Mouse (Mus musculus) hindbrain, embryonic 10.5 days (tissue): ENCODE measurements at regions not wholly inside any gene's neighbourhood (a gene's known extent, or its start where the extent isn't known, plus 50 kb on each side); places are given as distances from the start of the nearest gene placed in this dataset.

Experiments
- DNase-seq: peaks from one replicate; pipeline ENCODE4 v3.0.0-alpha.2; 2017; ENCODE audit warnings: low spot score
- H3K27ac ChIP-seq: fragments of 300-500 bp; sonication (generic); 2 replicates; pipeline ENCODE4 v1.5.1; 2016; ENCODE audit warnings: mild to moderate bottlenecking, moderate library complexity
- H3K27me3 ChIP-seq: fragments of 300-500 bp; sonication (generic); 2 replicates; pipeline ENCODE4 v1.6.1; 2016; ENCODE audit warnings: mild to moderate bottlenecking; ENCODE audit not compliant: poor library complexity, insufficient read depth, severe bottlenecking
- H3K36me3 ChIP-seq: fragments of 300-500 bp; sonication (generic); 2 replicates; pipeline ENCODE4 v1.6.1; 2016; ENCODE audit warnings: mild to moderate bottlenecking, moderate library complexity
- H3K4me1 ChIP-seq: fragments of 300-500 bp; sonication (generic); replicated peaks from 2 replicates; pipeline ENCODE4 v1.6.1; 2016; ENCODE audit warnings: mild to moderate bottlenecking
- H3K4me3 ChIP-seq: fragments of 300-500 bp; sonication (generic); 2 replicates; pipeline ENCODE4 v1.5.1; 2016; ENCODE audit warnings: mild to moderate bottlenecking, moderate library complexity
- H3K9me3 ChIP-seq: fragments of 300-500 bp; sonication (generic); 2 replicates; pipeline ENCODE4 v1.6.1; 2016; ENCODE audit warnings: mild to moderate bottlenecking, moderate library complexity
- WGBS: fragments of 180-500 bp; shearing (Covaris S2); methylation state at CpG from one replicate; pipeline ENCODE4 v1.1.7; 2016; 5-methylcytosine and 5-hydroxymethylcytosine counted together

DNA sequence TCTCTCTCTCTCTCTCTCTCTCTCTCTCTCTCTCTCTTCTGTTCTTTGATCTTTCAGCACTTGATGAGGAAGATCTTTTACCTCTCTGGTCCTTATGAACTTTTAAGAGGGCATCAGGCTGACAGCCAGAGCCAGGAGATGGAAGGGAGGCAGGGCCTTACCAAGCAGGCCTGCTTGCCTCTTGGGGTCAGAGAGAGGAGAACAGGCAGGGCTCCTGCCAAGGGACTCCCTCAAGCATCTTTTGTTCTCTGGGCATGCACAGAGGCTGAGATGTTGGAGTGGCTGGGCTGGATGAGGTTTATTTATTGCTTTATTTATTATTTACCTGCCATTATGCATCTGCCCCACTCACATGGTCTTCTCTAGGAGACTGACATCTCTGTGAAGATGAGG, 278.5 kb downstream of the Psat1 start:
- no peak for DNase-seq
- Histone ChIP-seq H3K27ac (peak overlapping the region; percentile 80), H3K27me3 (peaks cover 5% of the 10 kb centered on the region; the same call in 1 of the 2 replicates), H3K9me3 (no peaks in the 10 kb centered on the region), H3K4me3 (no peak overlapping the region), H3K36me3 (no peaks in the 10 kb centered on the region), H3K4me1 (peaks cover 23% of the 10 kb centered on the region)

DNA sequence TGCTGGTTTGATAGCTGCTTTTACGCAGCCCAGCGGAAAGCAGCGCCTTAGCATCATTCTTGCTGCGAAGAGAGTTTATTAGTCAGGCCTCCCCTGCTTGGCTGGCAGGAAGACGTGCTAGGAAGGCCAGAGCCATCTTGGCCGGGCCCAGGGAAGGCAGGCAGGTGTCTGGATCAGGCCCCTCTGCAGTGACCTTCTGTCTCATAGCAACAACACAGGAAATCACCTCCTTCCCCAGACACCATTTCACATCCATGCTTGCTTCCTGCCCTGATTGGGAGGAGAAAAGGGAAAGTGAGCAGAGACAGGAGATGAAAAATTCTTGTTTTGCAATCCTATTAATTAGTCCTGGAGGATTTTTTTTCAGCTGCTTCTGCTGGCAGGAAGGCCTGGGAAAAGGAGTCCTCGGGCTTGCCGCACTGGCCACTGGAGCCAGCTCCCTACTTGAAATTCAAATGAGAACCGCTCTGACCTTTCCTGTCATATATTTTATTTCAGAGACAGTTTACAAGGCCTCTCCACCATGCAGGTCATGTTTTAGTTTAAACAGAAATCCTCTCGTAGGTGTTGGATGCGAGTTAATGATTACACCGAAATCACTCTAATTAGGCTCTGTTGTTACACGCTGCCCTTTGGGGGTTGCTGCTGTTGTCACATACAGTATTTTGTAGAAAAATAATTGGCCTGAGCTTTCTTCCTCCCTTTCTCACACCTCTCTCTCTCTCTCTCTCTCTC, 279.1 kb downstream of the Psat1 start:
- 48% methylated on average over 13 of the region's 13 CpGs for whole genome bisulfite sequencing
- H3K4me1 ChIP-seq: peaks cover 23% of the 10 kb centered on the region
- no peaks in the 10 kb centered on the region for H3K36me3 ChIP-seq
- H3K27ac ChIP-seq: peak overlapping the region; percentile 80
- H3K27me3 ChIP-seq: peaks cover 5% of the 10 kb centered on the region; the same call in 1 of the 2 replicates
- no peak overlapping the region for H3K4me3 ChIP-seq
- H3K9me3 ChIP-seq: no peaks in the 10 kb centered on the region
- DNase-seq: peak; percentile 27

DNA sequence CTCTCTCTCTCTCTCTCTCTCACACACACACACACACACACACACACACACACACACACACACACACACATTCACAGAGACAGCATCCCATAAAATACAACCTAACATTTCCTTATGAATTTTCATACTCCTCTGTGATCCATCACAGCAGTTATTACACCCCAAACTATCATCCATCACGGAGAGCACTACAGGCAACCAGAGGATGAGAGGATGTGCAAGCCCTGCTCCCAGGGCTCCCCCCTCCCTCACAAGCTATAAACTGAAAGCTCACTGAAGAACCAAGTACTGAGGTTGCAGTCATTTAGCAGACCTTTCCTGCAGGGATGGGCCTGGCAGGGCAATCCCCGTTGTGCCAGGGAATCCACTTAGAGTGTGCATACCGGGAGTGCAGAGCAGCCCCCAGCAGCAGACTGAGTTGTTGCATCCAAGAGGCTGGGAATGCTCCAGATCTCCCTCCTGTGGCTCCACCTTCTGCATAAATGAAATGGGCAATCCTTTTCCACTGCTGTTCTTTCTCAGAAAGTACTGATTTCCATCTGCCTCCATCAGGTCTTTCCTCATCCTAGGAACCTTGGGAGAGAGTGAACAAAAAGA, 283.4 kb downstream of the Psat1 start:
- DNase-seq: no peak
- WGBS: 64% methylated on average over 3 of the region's 3 CpGs

DNA sequence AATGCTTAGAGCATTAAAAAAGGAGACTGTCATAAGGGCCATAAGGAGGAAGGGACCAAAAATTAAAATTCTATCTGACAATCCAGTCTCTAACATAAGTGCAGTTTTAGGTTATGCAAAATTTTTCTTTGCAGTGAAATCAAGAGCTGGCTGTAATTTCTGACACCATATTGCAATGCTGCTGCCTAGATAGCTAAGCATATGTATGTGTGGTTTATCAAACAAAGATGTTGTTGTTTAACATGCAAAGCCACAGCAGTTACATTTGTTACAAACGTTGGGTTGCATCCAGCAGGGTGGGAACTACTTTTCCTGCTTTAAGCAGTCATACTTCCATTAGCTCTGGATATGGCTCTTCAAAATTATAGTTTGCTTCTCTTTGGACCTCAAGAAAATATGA, 288.5 kb downstream of the Psat1 start:
- no peak overlapping the region for H3K27ac ChIP-seq
- no peaks in the 10 kb centered on the region; the same call in 1 of the 2 replicates for H3K4me1 ChIP-seq
- peaks cover 7% of the 10 kb centered on the region; the same call in 1 of the 2 replicates for H3K27me3 ChIP-seq
- 79% methylated on average over 1 of the region's 1 CpGs for WGBS
- no peak overlapping the region for H3K4me3 ChIP-seq
- no peaks in the 10 kb centered on the region for H3K9me3 ChIP-seq
- no peak for DNase-seq
- H3K36me3 ChIP-seq: no peaks in the 10 kb centered on the region

More for the DNA sequence above, 283.4 kb downstream of the Psat1 start:
- Histone ChIP-seq H3K9me3 (no peaks in the 10 kb centered on the region), H3K27ac (no peak overlapping the region), H3K4me1 (peaks cover 16% of the 10 kb centered on the region), H3K4me3 (no peak overlapping the region), H3K36me3 (no peaks in the 10 kb centered on the region), H3K27me3 (peaks cover 12% of the 10 kb centered on the region; the same call in 1 of the 2 replicates)

DNA sequence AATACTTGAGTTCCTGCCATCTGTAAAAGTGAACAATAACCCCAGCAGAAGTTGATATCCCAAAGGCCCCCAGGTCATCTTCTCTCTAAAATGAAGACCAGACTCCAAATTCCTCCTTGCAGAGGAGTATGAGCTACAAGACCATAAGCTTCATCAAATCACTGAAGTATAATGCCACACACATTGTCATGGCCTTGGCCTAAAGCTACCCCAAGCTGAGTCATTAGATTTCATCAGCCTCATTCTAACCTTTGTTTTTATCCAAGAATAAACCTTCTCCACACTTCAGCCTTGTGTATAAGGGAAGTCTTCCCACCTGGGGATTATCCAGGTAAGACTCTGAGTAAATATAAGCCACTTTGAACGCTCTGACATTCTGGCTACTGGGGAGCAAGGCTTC, 289.3 kb downstream of the Psat1 start:
- H3K4me1 ChIP-seq: no peaks in the 10 kb centered on the region; the same call in 1 of the 2 replicates
- H3K9me3 ChIP-seq: no peaks in the 10 kb centered on the region
- H3K27ac ChIP-seq: no peak overlapping the region
- DNase-seq: no peak
- H3K4me3 ChIP-seq: no peak overlapping the region
- peaks cover 7% of the 10 kb centered on the region; the same call in 1 of the 2 replicates for H3K27me3 ChIP-seq
- 83% methylated on average over 1 of the region's 1 CpGs for WGBS
- H3K36me3 ChIP-seq: no peaks in the 10 kb centered on the region

DNA sequence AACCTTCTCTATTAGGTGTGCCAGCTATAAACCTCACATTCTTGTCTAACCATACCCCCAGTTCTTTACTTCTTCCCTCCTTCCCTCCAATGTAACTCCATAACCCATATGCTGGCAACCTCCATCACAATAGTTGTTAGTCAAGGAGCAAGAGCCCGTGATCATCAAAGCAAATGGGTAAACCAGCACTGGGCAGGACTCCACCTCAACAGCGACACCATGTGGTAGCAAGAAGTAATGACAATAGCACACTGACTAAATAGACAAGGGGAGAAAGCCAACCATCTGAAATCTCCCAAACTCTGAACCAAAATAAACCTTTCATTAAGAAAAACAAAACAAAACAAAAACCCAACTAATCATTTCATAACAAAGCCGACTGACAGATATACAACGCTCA, 297.8 kb downstream of the Psat1 start:
- Histone ChIP-seq H3K4me3 (no peak overlapping the region), H3K27me3 (no peaks in the 10 kb centered on the region), H3K4me1 (0 out of 2 replicates have a peak, but pooled peaks cover 5% of the 10 kb centered on the region), H3K36me3 (no peaks in the 10 kb centered on the region), H3K9me3 (no peaks in the 10 kb centered on the region), H3K27ac (no peak overlapping the region)
- 21% methylated on average over 4 of the region's 4 CpGs for WGBS
- DNase-seq: peak; percentile 43

DNA sequence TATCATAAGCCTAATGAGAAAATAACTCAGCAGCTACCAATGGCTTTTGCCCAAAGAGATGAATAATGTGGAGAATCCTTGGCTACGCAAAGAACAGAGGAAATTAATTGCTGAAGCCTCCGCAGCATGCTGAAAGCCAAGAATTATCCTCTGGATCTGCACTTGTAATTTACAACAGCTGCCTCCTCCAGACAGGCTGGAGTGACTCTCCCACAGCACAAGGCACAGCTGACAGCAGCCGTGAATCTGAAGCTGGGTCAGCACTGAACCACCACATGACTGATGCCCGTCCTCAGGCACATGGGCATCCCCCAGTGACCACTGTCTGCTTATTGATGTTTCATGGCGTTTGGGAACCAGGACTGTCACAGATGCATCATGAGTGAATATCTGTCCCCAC, 299.8 kb downstream of the Psat1 start:
- WGBS: 70% methylated on average over 5 of the region's 5 CpGs
- Histone ChIP-seq H3K27ac (no peak overlapping the region), H3K9me3 (no peaks in the 10 kb centered on the region), H3K4me1 (0 out of 2 replicates have a peak, but pooled peaks cover 5% of the 10 kb centered on the region), H3K27me3 (no peaks in the 10 kb centered on the region), H3K36me3 (no peaks in the 10 kb centered on the region), H3K4me3 (no peak overlapping the region)
- DNase-seq: no peak

DNA sequence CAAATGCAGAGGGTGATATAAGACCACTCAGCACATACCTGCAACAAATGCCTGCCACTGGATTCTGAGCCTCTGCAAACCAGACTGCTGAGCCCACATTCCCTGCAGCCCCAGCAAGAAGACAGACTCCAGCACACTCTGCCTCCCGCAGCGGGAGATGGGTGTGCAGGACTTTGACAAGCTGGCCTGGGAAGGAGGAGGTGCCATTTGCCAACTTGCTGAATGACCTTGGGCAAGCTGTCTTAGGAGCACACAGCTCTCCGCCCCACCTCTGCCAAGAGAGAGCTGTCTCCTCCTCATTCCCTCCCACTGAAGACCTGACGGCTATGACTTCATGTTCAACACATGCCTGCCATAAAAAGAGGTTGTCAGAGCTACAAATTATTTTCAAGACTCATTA, 302.4 kb downstream of the Psat1 start:
- Histone ChIP-seq H3K27me3 (no peaks in the 10 kb centered on the region), H3K9me3 (no peaks in the 10 kb centered on the region), H3K27ac (no peak overlapping the region), H3K4me3 (no peak overlapping the region), H3K36me3 (no peaks in the 10 kb centered on the region), H3K4me1 (0 out of 2 replicates have a peak, but pooled peaks cover 5% of the 10 kb centered on the region)
- DNase-seq: no peak
- 82% methylated on average over 4 of the region's 4 CpGs for WGBS

DNA sequence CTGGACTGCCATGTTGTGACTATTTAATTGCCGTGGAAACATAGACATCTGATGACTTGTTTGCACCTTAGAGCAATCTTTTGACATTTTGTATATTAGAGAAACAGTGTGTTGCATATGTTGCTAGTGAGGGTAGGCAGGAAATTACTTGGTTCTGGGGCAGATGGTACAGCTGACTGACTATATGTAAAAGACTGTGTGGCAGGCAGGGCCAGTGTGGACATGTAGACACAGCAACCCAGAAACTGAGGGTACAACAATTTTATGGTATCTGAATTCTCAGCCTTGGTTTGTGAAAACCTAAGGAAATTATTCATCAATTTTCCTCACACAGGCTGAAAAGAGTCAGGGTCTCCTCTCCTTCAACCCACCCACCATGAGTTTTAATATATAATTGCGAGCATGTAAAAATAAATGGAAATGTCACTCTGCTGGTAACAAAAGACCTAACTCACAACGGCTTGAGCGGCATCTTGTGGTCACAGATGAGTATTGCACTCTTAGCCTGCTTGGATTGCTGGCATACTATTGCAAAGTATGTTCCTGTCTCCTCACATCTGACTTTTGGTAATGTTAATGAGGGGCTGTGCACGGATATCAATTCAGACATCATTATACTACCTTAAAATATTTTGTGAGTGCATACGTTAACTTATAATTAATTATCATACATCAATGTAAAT, 329.8 kb downstream of the Psat1 start:
- WGBS: 19% methylated on average over 6 of the region's 6 CpGs
- H3K9me3 ChIP-seq: no peaks in the 10 kb centered on the region
- H3K36me3 ChIP-seq: no peaks in the 10 kb centered on the region
- H3K4me3 ChIP-seq: no peak overlapping the region
- DNase-seq: peak; percentile 57
- H3K27me3 ChIP-seq: peaks cover 27% of the 10 kb centered on the region
- peaks cover 20% of the 10 kb centered on the region for H3K4me1 ChIP-seq
- H3K27ac ChIP-seq: no peak overlapping the region

DNA sequence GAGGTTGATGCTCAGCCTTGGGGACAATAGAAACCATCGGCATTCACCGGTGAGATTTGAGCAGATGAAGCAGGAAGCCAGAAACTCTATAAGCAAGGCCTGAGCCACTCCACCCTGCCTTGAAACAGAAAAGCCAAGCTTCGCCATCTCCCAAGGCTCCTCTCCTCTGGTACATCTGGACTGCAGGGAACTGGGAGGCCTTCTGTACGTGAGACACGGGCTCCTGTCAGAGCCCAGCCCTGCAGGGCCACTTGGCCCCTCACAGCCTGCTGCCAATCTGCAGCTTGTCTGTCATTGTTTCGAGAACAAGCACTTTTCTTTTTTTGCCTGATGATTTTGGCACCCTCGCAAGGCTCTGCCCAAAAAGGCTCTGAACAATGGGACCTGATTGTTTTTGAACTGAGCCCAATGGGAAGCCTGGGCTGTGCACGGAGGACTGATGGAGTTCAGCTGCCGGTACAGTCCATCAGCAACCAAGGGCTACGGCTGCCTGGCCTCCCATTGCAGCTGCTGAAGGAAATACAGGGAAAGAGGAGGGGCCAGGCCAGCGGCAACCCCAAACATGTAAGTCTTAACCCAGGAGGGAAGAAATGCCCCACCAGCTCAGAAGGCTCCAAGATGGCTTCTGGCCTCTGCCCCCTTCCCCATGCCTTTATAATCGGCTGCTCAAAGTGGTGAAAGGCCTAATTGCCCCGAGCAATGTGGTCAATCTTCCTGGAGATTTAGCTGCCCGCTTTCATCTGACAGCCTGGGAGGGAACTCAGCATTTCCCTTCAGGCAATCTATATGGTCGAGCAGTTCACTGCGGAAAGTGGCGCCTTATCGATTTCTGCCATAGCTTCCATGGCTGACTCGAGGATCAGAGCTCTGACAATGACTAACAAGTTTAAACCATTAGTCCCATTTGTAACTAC, 332.2 kb downstream of the Psat1 start:
- DNase-seq: peak; percentile 65
- Histone ChIP-seq H3K27me3 (peaks cover 28% of the 10 kb centered on the region), H3K4me3 (peak overlapping the region; percentile 32), H3K4me1 (peaks cover 20% of the 10 kb centered on the region), H3K9me3 (no peaks in the 10 kb centered on the region), H3K36me3 (no peaks in the 10 kb centered on the region), H3K27ac (peak overlapping the region; percentile 69)
- 26% methylated on average over 19 of the region's 19 CpGs for WGBS

DNA sequence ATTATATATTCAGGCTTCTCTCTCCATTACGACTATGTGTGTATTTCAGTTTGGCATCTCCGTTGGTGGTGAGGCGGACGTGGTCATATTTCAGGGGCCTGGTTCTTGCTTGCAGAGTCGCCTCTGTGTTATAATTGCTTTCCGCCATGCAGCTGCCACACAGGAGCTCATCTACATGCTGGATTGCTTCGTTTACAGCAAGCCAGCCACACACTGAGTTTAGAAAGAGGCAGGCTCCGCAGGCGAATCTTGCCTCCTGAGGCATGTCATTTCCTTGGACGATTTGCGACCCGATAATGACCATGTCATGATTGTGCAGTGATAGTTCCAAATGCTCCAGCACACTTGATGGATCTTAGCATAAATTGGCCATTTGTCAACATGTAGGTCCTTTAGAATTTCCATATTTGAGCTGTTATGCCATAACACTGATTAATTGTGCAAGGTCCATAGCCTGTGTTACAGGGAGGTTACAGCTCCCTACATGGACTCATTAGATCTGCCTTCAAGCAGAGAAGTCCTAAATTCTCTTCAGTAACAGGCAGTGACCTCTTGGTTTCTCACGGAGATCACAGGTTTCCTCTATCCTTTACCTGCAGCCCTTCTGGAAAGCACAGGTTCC, 335.9 kb downstream of the Psat1 start:
- Histone ChIP-seq H3K27me3 (peaks cover 24% of the 10 kb centered on the region), H3K9me3 (no peaks in the 10 kb centered on the region), H3K4me3 (no peak overlapping the region), H3K27ac (no peak overlapping the region), H3K4me1 (peaks cover 20% of the 10 kb centered on the region), H3K36me3 (no peaks in the 10 kb centered on the region)
- WGBS: 71% methylated on average over 13 of the region's 13 CpGs
- no peak for DNase-seq

DNA sequence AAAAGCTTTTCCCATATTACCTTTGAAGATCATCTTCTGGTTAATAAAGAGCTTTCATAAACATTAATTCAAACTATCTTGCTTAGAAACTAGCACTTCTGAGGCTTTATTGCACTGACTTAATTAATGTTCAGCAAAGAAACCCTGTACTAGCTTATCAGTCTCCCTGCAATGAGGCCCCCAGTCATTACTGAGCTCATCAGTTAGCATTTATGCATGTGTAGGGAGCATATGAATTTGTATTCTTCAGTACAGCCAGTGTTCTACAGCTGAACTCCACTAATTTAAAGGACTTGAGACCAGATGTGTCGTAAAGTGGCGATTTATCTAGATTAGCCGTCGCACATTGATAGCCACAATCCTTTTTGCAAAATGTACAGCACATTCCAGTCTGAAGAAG, 340.7 kb downstream of the Psat1 start:
- H3K9me3 ChIP-seq: no peaks in the 10 kb centered on the region
- no peaks in the 10 kb centered on the region for H3K4me1 ChIP-seq
- 93% methylated on average over 4 of the region's 4 CpGs for WGBS
- no peak overlapping the region for H3K27ac ChIP-seq
- no peak overlapping the region for H3K4me3 ChIP-seq
- H3K27me3 ChIP-seq: no peaks in the 10 kb centered on the region
- no peak for DNase-seq
- no peaks in the 10 kb centered on the region for H3K36me3 ChIP-seq
